ENCODE assay signal across 31 mouse cellular contexts in the genomic region with DNA sequence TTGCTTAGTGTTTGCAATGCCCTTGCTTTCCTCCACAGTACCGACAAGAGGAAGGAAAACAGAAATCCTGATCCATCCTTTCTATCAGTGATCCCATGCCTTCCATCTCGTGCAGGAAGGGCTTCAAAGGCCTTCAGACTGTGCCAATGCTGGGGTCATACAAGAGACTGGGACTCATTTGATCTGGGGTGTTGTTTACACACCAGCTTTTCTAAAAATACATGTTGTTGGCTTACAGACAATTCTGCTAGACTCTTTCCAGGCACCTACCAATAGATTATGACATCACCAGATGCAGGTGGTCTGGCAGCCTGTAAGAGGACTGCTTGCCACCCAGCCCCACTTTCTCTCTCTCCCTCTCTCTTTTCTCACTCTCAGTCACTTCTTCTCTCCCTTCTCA. TPM values are rescaled to one million over a fixed set of nuclear protein-coding genes. Genes with fewer than 3 reads are reported as not detected.
DNase-seq lines count a peak whose midpoint lies in the region; ATAC-seq and TF ChIP-seq lines count a peak whose summit lies in the region.
"Had no signal": no experiment of that assay in that cellular context is flagged by ENCODE, and none has a peak within 500 bp of the region (broad histone marks: within the 10 kb centered on the region; RNA-seq: fewer than 3 reads in every experiment).

No protein-coding gene starts in this region.

- 56% methylated on average over 2 of the region's 2 CpGs for WGBS in heart, embryonic 11.5 days (ENCODE audit: insufficient replicate concordance)

- no peaks in the 10 kb centered on the region for H3K36me3 ChIP-seq in heart, embryonic 11.5 days (ENCODE audit: control insufficient read depth, insufficient read depth, low read length)
- H3K36me3 ChIP-seq: embryonic facial prominence, embryonic 10.5 days; embryonic facial prominence, embryonic 15.5 days; forebrain, embryonic 12.5 days; kidney, embryonic 15.5 days; liver, embryonic 13.5 days; midbrain, embryonic 12.5 days; neural tube, embryonic 12.5 days had no signal

- ATAC-seq in heart, embryonic 11.5 days (replicated peaks; ENCODE audit: insufficient number of reproducible peaks, low FRiP score, low TSS enrichment): no peak
- ATAC-seq: hindbrain, embryonic 16.5 days had no signal

- no peaks in the 10 kb centered on the region for H3K9me3 ChIP-seq in heart, embryonic 11.5 days (replicated peaks; ENCODE audit: control insufficient read depth, low read length)
- H3K9me3 ChIP-seq: embryonic facial prominence, embryonic 10.5 days; embryonic facial prominence, embryonic 15.5 days; forebrain, embryonic 12.5 days; G1E; kidney, embryonic 15.5 days; liver, embryonic 13.5 days; midbrain, embryonic 12.5 days; neural tube, embryonic 12.5 days had no signal

- no peak overlapping the region for H3K4me3 ChIP-seq in gastrocnemius, adult 2 months
- no peak overlapping the region for H3K4me3 ChIP-seq in heart, embryonic 11.5 days (ENCODE audit: low read depth, low read length)
- H3K4me3 ChIP-seq: embryonic facial prominence, embryonic 10.5 days; embryonic facial prominence, embryonic 15.5 days; forebrain, embryonic 12.5 days; kidney, embryonic 15.5 days; liver, embryonic 13.5 days; megakaryocyte, embryonic 14.5 days; midbrain, embryonic 12.5 days; myocyte; neural tube, embryonic 12.5 days had no signal

- peak overlapping the region; percentile 76 for H3K27ac ChIP-seq in gastrocnemius, adult 2 months
- H3K27ac ChIP-seq in heart, embryonic 11.5 days (ENCODE audit: low read depth, low read length): no peak overlapping the region
- H3K27ac ChIP-seq: embryonic facial prominence, embryonic 10.5 days; embryonic facial prominence, embryonic 15.5 days; forebrain, embryonic 12.5 days; kidney, embryonic 15.5 days; liver, embryonic 13.5 days; midbrain, embryonic 12.5 days; neural tube, embryonic 12.5 days had no signal

- intact Hi-C loops in gastrocnemius, adult 2 months (cut with DNase I): no loop called here
- intact Hi-C loops in gastrocnemius, postnatal 14 days (cut with DNase I; ENCODE audit: low total_unique reads): no loop called here

- no peak for TF ChIP-seq CTCF in gastrocnemius, adult 2 months (IDR thresholded peaks at IDR 0.05)

- H3K9ac ChIP-seq in heart, embryonic 11.5 days (ENCODE audit: low read depth, low read length): no peak overlapping the region
- H3K9ac ChIP-seq: embryonic facial prominence, embryonic 15.5 days; forebrain, embryonic 12.5 days; kidney, embryonic 15.5 days; liver, embryonic 13.5 days; midbrain, embryonic 12.5 days; neural tube, embryonic 12.5 days had no signal

- peak; percentile 33 for DNase-seq in gastrocnemius, adult 2 months
- no peak for DNase-seq in gastrocnemius, postnatal 14 days
- peak; percentile 41 to 61 for DNase-seq in heart, adult 9 months (ENCODE audit: low spot score in 2 of 2)
- DNase-seq in lung, postnatal 10 days: peak; percentile 12
- no peak for DNase-seq in lung, postnatal 25 days (ENCODE audit: low spot score)
- peak; percentile 65 for DNase-seq in skeletal muscle tissue, adult 2 months (ENCODE audit: low read depth, low spot score)
- DNase-seq in ovary, adult 18-20 months (ENCODE audit: low spot score): no peak
- DNase-seq: adrenal gland, adult 8-10 months; cerebellum, adult 8-10 months; cerebellum, postnatal 25 days; kidney, adult 18-20 months; kidney, postnatal 36 days; layer of hippocampus, postnatal 36 days; left cerebral cortex, postnatal 4 days; liver, embryonic 13.5 days; lung, adult 2 months; lung, postnatal 36 days; thymus, postnatal 14 days had no signal

- no peaks in the 10 kb centered on the region; the same call in 1 of the 2 replicates for H3K4me1 ChIP-seq in heart, embryonic 11.5 days (ENCODE audit: control insufficient read depth, insufficient read depth, low read length)
- H3K4me1 ChIP-seq: embryonic facial prominence, embryonic 10.5 days; embryonic facial prominence, embryonic 15.5 days; forebrain, embryonic 12.5 days; kidney, embryonic 15.5 days; liver, embryonic 13.5 days; megakaryocyte, embryonic 14.5 days; midbrain, embryonic 12.5 days; neural tube, embryonic 12.5 days had no signal

- no peaks in the 10 kb centered on the region for H3K27me3 ChIP-seq in heart, embryonic 11.5 days (ENCODE audit: control insufficient read depth, insufficient read depth, low read length)
- H3K27me3 ChIP-seq: embryonic facial prominence, embryonic 15.5 days; forebrain, embryonic 12.5 days; kidney, embryonic 15.5 days; liver, embryonic 13.5 days; megakaryocyte, embryonic 14.5 days; midbrain, embryonic 12.5 days; neural tube, embryonic 12.5 days had no signal

- H3K4me2 ChIP-seq in heart, embryonic 11.5 days: no peak overlapping the region
- H3K4me2 ChIP-seq: embryonic facial prominence, embryonic 15.5 days; forebrain, embryonic 12.5 days; kidney, embryonic 15.5 days; liver, embryonic 13.5 days; midbrain, embryonic 12.5 days; neural tube, embryonic 12.5 days had no signal

RNA-seq across cellular contexts. Expression of gene Ppp1r3g, which starts 51.3 kb away (rescaled TPM):
- total RNA-seq in gastrocnemius, adult 2 months (2021): not detected
- not detected for total RNA-seq in gastrocnemius, postnatal 14 days (2021)
- 4.4 and 4.7 TPM in 2 replicates for polyA plus RNA-seq in heart, embryonic 11.5 days (2014; fragmentation: Nextera tagmentation; extraction: Ambion mirVana)
- polyA plus RNA-seq: gonadal fat pad, adult 2 months; lung, adult 2 months; myocyte; small intestine, adult 2 months had no signal

Comparison
In these comparisons a context has a peak if more than half of its experiments do, and no peak if none do; other contexts are left out.
1. DNase-seq: peak in gastrocnemius, adult 2 months (single experiment), heart, adult 9 months (2 of 2), lung, postnatal 10 days (single experiment) and skeletal muscle tissue, adult 2 months (single experiment); none in gastrocnemius, postnatal 14 days (single experiment), lung, postnatal 25 days (single experiment) and ovary, adult 18-20 months (single experiment).